Mouse (Mus musculus): ENCODE data around the gene Ahnak2. TPM values are rescaled to one million over a fixed set of nuclear protein-coding genes. Genes with fewer than 3 reads are reported as not detected.

Gene Ahnak2
- polyA plus RNA-seq, 1 experiment from 2014 or later = 0.36 TPM

GRCm38 (mm10) chr12:112750976-112751375 lies 51.5 kb downstream of the Ahnak2 start:
- 80% methylated on average over 12 of the region's 12 CpGs for WGBS (ENCODE audit: insufficient replicate concordance)
- no peak for ATAC-seq
- Histone ChIP-seq H3K9me3 (ENCODE audit: low read length) (no peaks in the 10 kb centered on the region), H3K4me1 (ENCODE audit: insufficient read depth) (peaks cover 9% of the 10 kb centered on the region; the same call in 1 of the 2 replicates), H3K4me3 (ENCODE audit: low read depth, low read length) (no peak overlapping the region), H3K4me2 (ENCODE audit: low read depth, low read length) (no peak overlapping the region), H3K27me3 (ENCODE audit: insufficient read depth, low read length) (no peaks in the 10 kb centered on the region), H3K27ac (ENCODE audit: low read depth) (no peak overlapping the region), H3K36me3 (replicated peaks; ENCODE audit: insufficient read depth, low read length) (no peaks in the 10 kb centered on the region), H3K9ac (replicated peaks) (no peak overlapping the region)
- no peak for TF ChIP-seq CTCF (IDR thresholded peaks at IDR 0.05; ENCODE audit: low read depth)
- no peak for DNase-seq

- 70% methylated on average over 8 of the region's 8 CpGs for WGBS (ENCODE audit: insufficient replicate concordance)
- H3K27ac ChIP-seq (ENCODE audit: low read depth) = no peak overlapping the region
- H3K9ac ChIP-seq (replicated peaks) = no peak overlapping the region
- H3K27me3 ChIP-seq (ENCODE audit: insufficient read depth, low read length) = no peaks in the 10 kb centered on the region
- no peak overlapping the region for H3K4me3 ChIP-seq (ENCODE audit: low read depth, low read length)
- H3K4me1 ChIP-seq (ENCODE audit: insufficient read depth) = peaks cover 3% of the 10 kb centered on the region; the same call in 1 of the 2 replicates
- ATAC-seq = no peak; the same call in 1 of the 2 replicates
- H3K9me3 ChIP-seq (ENCODE audit: low read length) = no peaks in the 10 kb centered on the region
- no peak for DNase-seq
- no peak for TF ChIP-seq EP300 (IDR thresholded peaks at IDR 0.05; ENCODE audit: low read depth)
- no peak for TF ChIP-seq CTCF (IDR thresholded peaks at IDR 0.05; ENCODE audit: low read depth)
- no peak overlapping the region for H3K4me2 ChIP-seq (ENCODE audit: low read depth, low read length)
- H3K36me3 ChIP-seq (replicated peaks; ENCODE audit: insufficient read depth, low read length) = no peaks in the 10 kb centered on the region
These were observed 54.9 kb downstream of the Ahnak2 start for GRCm38 (mm10) chr12:112747606-112747970.

DNA sequence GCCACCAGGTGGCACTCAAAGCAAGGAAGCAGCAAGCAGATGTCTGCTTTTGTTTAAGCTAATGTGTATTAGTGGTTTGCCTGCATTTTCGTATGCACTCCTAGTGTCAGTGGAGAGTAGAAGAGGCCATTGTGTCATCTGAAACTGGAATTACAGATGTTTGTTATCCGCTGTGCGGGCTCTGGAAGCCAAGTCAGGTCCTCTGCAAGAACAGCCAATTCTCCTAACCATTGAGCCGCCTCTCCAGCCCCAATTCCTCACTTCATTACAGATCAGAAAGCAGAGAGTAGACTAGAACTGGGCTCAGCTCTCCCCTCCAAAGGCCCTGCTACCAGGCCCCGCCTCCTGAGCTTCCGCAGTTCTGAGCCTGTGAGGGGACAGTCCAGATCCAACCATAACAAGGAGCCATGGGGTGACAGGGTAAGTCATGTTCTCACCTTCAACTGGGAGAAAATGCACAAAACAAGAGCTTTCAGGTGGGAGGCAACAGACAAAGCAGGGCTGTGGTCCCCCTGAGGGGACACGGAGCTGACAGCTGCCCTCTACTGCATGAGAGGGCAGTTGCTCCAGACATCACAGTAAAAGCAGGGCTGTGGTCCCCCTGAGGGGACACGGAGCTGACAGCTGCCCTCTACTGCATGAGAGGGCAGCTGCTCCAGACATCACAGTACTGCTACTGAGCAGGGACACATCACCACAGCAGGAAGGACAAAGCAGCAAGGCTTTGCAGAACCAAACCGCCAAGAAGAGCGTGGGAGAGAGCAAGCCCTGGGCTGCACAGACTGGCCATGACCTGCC lies 55.5 kb downstream of the Ahnak2 start:
- no peak for DNase-seq
- Histone ChIP-seq H3K9me3 (ENCODE audit: low read length) (no peaks in the 10 kb centered on the region), H3K4me2 (ENCODE audit: low read depth, low read length) (no peak overlapping the region), H3K4me3 (ENCODE audit: low read depth, low read length) (no peak overlapping the region), H3K36me3 (replicated peaks; ENCODE audit: insufficient read depth, low read length) (no peaks in the 10 kb centered on the region), H3K4me1 (ENCODE audit: insufficient read depth) (peaks cover 3% of the 10 kb centered on the region; the same call in 1 of the 2 replicates), H3K27me3 (ENCODE audit: insufficient read depth, low read length) (no peaks in the 10 kb centered on the region), H3K9ac (replicated peaks) (no peak overlapping the region), H3K27ac (ENCODE audit: low read depth) (no peak overlapping the region)
- peak; percentile 17; the same call in 1 of the 2 replicates for ATAC-seq
- 29% methylated on average over 10 of the region's 10 CpGs for WGBS (ENCODE audit: insufficient replicate concordance)
- peak; percentile 80 for TF ChIP-seq CTCF (IDR thresholded peaks at IDR 0.05; ENCODE audit: low read depth)
- no peak for TF ChIP-seq EP300 (IDR thresholded peaks at IDR 0.05; ENCODE audit: low read depth)

GRCm38 (mm10) chr12:112746461-112746807 lies 56.0 kb downstream of the Ahnak2 start:
- Histone ChIP-seq H3K9me3 (ENCODE audit: low read length) (no peaks in the 10 kb centered on the region), H3K27me3 (ENCODE audit: insufficient read depth, low read length) (no peaks in the 10 kb centered on the region), H3K27ac (ENCODE audit: low read depth) (no peak overlapping the region), H3K36me3 (replicated peaks; ENCODE audit: insufficient read depth, low read length) (no peaks in the 10 kb centered on the region), H3K9ac (replicated peaks) (no peak overlapping the region), H3K4me3 (ENCODE audit: low read depth, low read length) (no peak overlapping the region), H3K4me2 (ENCODE audit: low read depth, low read length) (no peak overlapping the region), H3K4me1 (ENCODE audit: insufficient read depth) (peaks cover 3% of the 10 kb centered on the region; the same call in 1 of the 2 replicates)
- 73% methylated on average over 4 of the region's 4 CpGs for WGBS (ENCODE audit: insufficient replicate concordance)
- ATAC-seq (no peak), DNase-seq (no peak)
- TF ChIP-seq EP300 (IDR thresholded peaks at IDR 0.05; ENCODE audit: low read depth) = no peak
- no peak for TF ChIP-seq CTCF (IDR thresholded peaks at IDR 0.05; ENCODE audit: low read depth)

DNA sequence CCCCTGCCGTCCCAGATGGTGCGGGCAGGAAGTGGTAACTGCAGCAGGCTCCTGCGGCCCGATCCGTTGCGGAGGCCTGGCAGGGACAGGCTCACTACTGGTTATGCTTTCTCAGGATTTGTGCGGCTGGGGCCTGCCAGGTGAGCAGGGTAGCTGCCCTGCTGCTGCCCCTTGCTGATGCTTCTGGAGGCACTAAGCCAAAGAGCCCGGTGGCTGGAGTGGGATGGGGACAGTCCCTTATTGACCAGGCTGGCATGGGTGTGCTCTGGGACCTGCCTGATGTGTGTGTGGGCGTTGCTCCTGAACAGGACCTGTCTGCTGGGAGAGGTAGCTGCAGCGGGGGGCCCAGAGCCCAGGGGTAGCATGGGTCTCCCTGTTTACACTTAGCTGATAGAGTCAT lies 56.7 kb downstream of the Ahnak2 start:
- no peak overlapping the region for H3K4me2 ChIP-seq (ENCODE audit: low read depth, low read length)
- DNase-seq = no peak
- H3K36me3 ChIP-seq (replicated peaks; ENCODE audit: insufficient read depth, low read length) = no peaks in the 10 kb centered on the region
- peaks cover 3% of the 10 kb centered on the region; the same call in 1 of the 2 replicates for H3K4me1 ChIP-seq (ENCODE audit: insufficient read depth)
- H3K27ac ChIP-seq (ENCODE audit: low read depth) = no peak overlapping the region
- TF ChIP-seq EP300 (IDR thresholded peaks at IDR 0.05; ENCODE audit: low read depth) (no peak), CTCF (IDR thresholded peaks at IDR 0.05; ENCODE audit: low read depth) (no peak)
- H3K9ac ChIP-seq (replicated peaks) = no peak overlapping the region
- 78% methylated on average over 10 of the region's 10 CpGs for WGBS (ENCODE audit: insufficient replicate concordance)
- H3K9me3 ChIP-seq (ENCODE audit: low read length) = no peaks in the 10 kb centered on the region
- H3K4me3 ChIP-seq (ENCODE audit: low read depth, low read length) = no peak overlapping the region
- H3K27me3 ChIP-seq (ENCODE audit: insufficient read depth, low read length) = no peaks in the 10 kb centered on the region
- ATAC-seq = no peak

DNA sequence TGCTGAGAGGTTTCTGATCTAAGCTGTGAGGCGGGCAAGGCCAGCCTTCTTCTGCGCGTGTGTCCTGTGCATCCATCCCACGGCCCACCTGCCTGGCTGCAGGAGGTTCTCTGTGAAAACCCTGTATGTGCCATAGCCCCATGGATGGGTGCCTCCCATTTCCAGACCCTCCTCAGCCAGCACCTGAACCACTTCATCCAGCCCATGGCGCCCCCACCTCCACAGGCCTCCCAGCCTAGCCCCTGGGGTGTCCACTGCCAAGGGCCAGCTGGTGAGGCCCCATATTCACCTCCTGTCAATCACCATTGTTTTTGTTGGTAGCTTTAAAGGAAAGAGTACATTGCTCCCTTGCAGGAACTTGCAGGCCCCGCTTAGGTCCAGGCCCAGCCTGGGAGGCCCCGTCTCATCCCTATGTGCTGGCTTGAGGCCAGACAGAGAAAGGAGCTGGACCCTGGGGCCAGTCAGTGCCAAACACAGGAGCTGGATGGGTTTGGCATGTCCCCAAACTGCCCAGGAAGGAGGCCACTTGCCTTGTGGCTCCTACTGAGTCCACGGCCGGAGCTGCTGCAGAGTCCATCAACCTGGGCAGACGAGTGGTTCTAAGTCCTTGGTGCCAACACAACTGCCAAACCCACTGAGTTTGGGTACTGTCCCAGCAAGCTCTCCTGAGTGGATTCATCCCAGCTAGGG lies 57.4 kb downstream of the Ahnak2 start:
- no peak for ATAC-seq
- no peaks in the 10 kb centered on the region for H3K27me3 ChIP-seq (ENCODE audit: insufficient read depth, low read length)

More for the DNA sequence above, 57.4 kb downstream of the Ahnak2 start:
- H3K4me3 ChIP-seq (ENCODE audit: low read depth, low read length) = no peak overlapping the region
- H3K4me1 ChIP-seq (ENCODE audit: insufficient read depth) = peaks cover 3% of the 10 kb centered on the region; the same call in 1 of the 2 replicates
- no peak overlapping the region for H3K4me2 ChIP-seq (ENCODE audit: low read depth, low read length)
- no peaks in the 10 kb centered on the region for H3K9me3 ChIP-seq (ENCODE audit: low read length)
- no peak overlapping the region for H3K9ac ChIP-seq (replicated peaks)
- 85% methylated on average over 10 of the region's 10 CpGs for WGBS (ENCODE audit: insufficient replicate concordance)
- no peaks in the 10 kb centered on the region for H3K36me3 ChIP-seq (replicated peaks; ENCODE audit: insufficient read depth, low read length)
- TF ChIP-seq EP300 (IDR thresholded peaks at IDR 0.05; ENCODE audit: low read depth) (no peak), CTCF (IDR thresholded peaks at IDR 0.05; ENCODE audit: low read depth) (no peak)
- no peak for DNase-seq
- no peak overlapping the region for H3K27ac ChIP-seq (ENCODE audit: low read depth)

Data from liver, postnatal 0 days (tissue).